Mouse (Mus musculus) urinary bladder, postnatal 14 days (tissue): ENCODE results near the gene Poc1b.
"Not testable (repeated sequence)": the region's sequence is repeated elsewhere in the genome, so short reads cannot be mapped to it uniquely, and the experiment has no call there.

Experiments used
- DNase-seq: peaks from one replicate; pipeline ENCODE4 v3.0.0; 2021; ENCODE audit warnings: low spot score

The Poc1b gene

DNA sequence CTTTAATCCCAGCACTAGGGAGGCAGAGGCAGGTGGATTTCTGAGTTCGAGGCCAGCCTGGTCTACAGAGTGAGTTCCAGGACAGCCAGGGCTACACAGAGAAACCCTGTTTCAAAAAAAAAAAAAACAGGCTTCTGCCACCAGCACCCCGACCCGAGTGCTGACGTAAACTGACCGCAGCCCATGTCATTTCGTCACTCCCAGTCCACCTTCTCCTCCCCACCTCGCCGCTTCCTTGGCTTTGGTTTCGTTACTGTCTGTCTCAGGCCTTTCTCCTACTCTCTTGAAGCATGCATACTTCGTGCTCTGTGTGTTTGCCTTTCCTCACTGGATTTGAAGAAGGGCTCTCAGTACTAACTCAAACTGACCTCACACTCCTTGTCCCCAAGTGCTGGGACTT is 50.9 kb downstream of the Poc1b start:
- DNase-seq, result not testable (repeated sequence)

GRCm38 (mm10) chr10:99161987-99162582 is 55.2 kb downstream of the Poc1b start:
- DNase-seq, result no peak

DNA sequence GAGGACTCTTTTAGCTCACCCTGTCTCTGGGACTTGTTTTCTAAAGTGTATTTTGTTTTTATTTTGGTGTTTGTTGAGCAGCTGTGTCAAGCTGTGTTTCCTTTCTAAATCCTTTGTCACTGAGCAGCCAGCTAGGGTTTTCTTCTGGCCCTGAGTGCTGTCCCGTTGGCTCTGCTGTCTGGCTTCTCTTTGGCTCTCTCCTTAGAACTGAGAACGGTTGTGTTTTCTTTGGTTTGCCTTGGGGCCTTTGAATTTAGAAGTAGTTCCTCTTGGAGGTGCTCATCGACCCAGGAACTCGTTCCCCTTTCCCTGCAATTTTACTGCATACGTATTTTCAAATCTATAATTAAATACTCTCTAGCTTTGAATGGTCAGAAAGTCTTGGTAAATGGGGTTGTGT is 56.2 kb downstream of the Poc1b start:
- no peak for DNase-seq

GRCm38 (mm10) chr10:99164871-99165477 is 58.1 kb downstream of the Poc1b start:
- no peak for DNase-seq

GRCm38 (mm10) chr10:99165751-99166282 is 59.0 kb downstream of the Poc1b start:
- DNase-seq, result no peak

GRCm38 (mm10) chr10:99166392-99166791 is 59.6 kb downstream of the Poc1b start:
- DNase-seq, result no peak

DNA sequence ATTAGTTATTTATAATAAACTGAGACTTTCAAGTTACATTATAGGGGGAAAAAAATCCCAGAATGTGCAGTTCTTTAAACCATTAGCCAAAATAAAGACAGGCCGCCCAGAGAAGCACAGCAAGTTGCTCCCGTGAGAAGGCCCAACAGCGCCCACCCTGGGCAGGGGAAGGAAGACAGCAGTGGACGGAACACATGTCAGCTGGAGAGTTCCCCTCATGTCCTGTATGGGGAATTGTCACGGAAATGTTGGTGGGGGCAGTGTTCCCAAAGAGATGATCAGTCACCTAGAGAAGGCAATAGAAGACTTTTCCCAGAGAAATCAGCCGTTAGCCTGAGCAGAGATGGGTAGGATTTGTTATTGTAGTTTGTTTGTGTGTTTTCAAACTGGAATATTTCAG is 61.6 kb downstream of the Poc1b start:
- DNase-seq, result no peak

GRCm38 (mm10) chr10:99168840-99169764 is 62.3 kb downstream of the Poc1b start:
- peak; percentile 44 for DNase-seq

GRCm38 (mm10) chr10:99169765-99170129 is 62.9 kb downstream of the Poc1b start:
- DNase-seq, result peak; percentile 20

DNA sequence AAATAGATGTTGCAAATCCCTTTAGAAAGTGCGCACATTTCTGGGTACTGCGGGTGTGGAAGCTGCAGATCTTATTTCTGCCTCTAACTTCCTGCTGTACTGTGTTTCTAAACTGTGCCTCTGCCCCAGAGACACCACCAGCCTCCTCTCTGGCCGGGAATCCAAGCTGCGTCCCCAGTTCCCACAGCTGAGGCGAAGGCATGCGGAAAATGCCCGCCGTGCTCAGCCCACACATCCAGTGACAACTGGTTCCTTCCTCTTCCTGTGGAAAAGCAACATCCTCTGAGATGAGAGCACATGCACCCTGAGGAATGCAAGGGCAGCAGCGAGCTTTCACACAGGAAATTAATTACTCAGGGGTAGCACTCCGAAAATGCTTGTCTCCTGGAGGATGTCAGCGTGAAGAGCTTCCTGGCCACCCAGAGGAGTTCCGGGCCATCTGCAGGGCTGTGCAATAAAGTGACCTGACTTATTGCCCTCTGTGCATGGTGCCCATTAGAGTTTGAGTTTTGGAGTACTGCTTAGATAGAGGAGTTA is 65.2 kb downstream of the Poc1b start:
- peak; percentile 39 for DNase-seq

- no peak for DNase-seq
Measured at GRCm38 (mm10) chr10:99172906-99173507, 66.2 kb downstream of the Poc1b start.

- no peak for DNase-seq
Measured at GRCm38 (mm10) chr10:99176911-99177310, 70.1 kb downstream of the Poc1b start.

DNA sequence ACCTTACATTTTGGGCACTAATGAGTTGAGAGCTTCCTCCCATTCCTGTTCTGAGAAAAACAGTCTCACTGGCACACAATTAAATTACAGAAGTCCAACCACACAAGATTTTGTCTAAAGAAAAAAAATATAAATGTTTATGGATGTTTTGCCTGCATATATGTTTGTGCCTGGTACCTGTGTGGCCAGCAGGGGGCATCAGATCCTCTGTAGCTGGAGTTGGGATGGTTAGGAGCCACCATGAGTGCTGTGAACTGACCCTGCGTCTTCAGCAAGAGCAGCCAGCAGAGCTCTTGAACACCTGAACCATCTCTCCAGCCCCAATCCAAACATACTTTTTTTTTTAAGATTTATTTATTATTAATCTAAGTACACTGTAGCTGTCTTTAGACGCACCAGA is 71.3 kb downstream of the Poc1b start:
- DNase-seq, result no peak

- DNase-seq, result no peak
Measured at GRCm38 (mm10) chr10:99179122-99179521, 72.3 kb downstream of the Poc1b start.

GRCm38 (mm10) chr10:99179566-99179965 is 72.7 kb downstream of the Poc1b start:
- no peak for DNase-seq

DNA sequence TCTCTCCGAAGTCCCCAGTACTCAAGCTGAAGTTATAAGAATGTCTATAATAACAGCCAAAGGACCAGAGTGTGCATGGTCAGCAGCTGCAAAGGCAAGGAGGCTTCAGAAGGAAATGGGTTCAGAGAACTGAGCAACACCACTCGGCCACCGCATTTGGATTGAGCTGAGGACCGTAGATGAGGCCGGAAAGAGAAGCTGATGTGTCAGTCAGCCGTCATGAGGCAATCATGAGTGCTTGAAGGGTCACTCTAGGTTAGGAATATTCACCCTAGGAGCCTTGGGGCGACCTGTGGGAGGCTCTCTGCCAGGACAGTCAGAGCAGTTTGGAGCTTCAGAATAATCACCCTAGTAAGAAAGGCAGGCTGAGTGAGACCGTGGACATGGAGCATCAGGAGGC is 74.7 kb downstream of the Poc1b start:
- no peak for DNase-seq

DNA sequence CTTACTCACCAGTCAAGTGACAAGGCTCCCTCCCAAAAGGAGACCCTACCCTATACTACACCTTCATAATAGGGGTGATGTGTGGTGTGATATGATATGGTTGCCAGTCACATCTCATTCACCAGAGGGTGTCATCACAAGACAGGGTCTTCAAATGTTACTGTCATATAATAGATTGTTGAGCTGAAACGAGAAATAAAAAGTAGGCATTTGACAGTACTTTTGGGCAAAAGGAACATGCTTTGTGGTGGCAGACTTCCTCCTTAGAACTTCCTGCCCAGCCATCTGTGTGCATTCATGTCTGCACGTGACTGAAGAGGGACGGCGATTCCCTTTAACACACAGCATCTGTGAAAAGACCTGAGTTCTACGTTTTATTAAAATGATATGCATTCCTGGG is 75.3 kb downstream of the Poc1b start:
- DNase-seq, result no peak

GRCm38 (mm10) chr10:99188175-99188574 is 81.3 kb downstream of the Poc1b start:
- no peak for DNase-seq

DNA sequence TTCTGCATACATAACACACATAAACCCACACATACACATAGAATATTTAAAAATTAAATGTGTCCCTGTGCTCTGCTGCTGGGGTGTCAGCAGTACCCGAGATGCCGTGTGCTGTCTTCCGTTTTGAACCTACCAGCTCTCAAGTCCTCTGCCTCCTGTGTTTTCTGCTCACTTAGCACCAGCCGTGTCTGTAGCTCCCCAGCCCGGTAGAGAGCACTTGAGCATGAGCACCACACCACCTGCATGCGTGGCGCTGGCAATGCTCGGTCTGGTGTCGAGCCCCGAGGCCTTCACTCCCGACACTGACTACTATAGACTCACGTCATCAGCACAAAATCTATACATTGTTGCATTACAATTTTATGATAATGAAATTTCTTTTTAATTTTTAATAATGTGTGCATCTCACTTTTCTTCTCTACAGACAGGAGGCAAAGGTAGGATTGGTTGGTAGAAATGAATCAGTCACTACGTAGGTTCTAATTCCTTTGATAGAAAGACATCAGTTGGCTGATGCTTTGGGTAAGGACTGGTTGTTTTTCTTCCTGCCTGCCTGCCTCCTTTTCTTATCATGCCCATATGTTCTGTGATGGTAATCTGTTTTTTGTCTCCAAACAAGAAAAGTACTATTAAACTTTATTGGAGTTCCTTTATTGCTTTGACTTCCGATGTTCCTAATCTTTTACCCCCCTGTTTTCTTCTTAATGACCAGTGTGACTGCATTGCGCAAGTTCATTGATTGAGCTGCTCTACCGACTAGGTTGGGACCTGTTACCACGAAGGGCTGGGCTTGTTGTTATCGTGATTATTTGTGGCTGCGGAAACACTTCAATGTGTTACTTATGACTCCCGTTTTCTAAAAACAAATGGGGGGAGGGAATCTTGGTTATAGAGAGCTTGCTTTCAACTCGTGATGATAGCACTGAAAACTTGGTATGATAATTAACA is 82.1 kb downstream of the Poc1b start:
- DNase-seq, result no peak

GRCm38 (mm10) chr10:99190798-99191197 is 84.0 kb downstream of the Poc1b start:
- DNase-seq, result peak; percentile 61

DNA sequence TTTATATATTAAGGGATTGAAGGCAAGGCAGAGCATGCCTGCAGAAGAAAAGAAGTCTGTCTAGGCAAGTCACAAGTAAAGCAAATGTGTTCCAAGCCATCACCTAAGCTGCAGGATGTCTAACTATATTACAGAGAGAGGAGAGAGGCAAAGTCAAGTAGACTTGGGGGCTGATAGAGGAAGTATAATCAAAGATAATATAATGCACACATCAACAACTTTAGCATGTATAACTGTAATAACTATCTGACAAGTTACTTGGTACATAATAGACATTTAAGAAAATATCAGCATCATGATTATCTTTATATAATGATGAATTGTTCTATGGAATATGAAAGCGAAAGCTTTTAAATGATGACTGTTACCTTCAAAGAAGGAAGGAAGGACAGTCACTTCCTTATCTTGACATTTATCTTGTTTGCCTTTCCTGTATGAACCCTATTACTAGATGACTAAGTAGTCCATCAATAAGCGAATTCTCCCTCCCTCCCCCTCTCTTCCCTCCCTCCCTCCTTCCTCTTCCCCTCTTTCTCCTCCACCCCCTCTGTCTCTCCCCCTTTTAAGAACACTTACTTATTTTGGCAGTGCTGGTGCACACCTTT is 87.7 kb downstream of the Poc1b start:
- no peak for DNase-seq
